Mouse (Mus musculus) ovary, postnatal 14 days (tissue): ENCODE measurements at regions not wholly inside any gene's neighbourhood (a gene's known extent, or its start where the extent isn't known, plus 50 kb on each side); places are given as distances from the start of the nearest gene placed in this dataset.

Experiments
- DNase-seq: peaks from one replicate; pipeline ENCODE4 v3.0.0; 2022; ENCODE audit warnings: low spot score

DNA sequence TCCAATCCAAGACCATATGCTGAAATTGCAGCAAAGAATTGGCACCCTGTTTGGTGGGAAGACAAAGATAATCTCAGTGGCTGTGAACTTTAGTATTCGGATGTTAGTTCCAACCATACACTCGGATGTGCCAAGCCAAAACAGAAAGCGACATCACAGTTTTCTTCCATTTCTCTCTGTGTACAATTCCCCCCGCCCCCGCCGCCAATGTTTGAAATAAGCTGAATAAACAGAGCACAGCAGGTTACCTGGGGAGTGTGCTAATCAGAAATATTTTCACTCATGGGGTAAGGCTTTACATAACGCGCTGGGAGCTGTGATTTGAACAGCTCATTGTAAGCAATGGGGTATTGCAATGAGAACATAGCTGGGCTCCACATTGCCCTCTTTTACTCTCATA is 72.5 kb upstream of the Trpm3 start:
- DNase-seq = no peak

DNA sequence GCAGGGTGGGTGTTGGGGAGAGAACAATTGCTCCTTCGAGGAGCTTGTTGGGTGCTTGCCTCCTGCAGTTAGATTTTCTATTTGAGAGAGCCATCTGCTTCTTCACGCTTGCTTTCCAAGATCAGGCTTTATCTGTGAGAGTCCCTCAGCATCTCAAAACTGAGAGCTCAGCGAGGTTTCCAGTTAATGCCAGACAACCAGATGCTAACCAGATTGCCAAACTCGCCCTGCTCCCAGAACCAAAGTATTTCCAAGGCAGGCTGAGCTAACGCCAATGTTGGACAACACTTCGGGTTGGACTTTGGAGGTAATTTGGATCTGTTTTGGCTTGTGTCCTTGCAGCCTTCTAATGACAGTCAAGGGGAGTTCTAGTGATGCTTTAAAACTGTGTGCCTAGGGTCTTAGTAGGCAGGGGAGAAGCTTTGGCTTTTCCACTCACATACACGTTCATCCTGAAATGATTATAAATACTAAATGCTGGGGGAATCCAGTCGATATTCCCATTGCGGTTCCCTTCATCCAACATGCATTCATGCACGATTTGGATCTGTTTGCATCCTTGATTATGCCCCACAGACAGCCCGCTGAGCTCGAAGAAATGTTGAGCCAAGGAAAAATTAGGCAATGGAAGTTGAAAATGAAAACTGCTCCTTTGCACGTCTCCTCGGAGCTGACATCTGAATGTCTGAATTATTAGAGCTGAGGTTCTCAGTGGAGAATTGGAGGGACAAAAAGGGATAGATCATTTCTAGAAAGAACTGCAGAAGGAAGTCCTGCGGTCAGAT is 68.4 kb upstream of the Trpm3 start:
- DNase-seq = no peak

DNA sequence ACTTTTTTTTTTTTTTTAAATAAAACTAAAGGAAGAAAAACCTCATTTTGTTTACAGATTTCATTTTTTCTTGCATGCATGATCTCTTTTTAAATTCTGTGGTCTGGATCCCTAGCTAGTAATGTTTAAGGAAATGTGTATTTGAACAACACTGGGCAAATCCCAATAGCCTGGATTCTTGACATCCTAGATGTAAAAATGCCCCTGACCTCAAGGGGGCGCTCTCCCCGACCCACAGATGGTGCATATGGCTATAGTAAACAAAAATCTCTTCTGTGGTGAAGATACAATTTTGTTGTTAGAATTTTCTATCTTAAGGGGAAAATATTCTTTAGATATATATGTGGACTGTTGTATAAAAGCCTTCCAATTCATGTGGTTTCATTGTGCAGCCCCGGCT is 67.1 kb upstream of the Trpm3 start:
- DNase-seq = no peak

DNA sequence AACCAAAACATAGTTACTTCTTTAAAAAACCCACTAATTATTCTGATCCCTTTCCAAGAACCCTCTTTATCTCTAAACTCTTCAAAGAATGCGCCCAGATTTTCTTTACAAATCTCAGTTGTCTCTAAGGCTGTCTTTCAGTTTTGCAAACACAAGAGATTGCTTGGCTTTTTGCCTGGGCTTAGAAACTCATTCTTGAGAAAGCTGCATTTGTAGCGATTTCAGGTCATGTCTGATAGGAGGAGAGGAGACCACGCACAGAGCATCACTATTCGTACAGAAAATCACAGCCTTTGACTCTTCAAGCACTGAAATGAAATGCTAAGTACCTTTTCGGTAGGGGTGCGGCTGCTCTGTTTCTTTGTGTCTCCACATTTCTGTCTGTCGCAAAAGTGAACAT is 64.8 kb upstream of the Trpm3 start:
- no peak for DNase-seq

DNA sequence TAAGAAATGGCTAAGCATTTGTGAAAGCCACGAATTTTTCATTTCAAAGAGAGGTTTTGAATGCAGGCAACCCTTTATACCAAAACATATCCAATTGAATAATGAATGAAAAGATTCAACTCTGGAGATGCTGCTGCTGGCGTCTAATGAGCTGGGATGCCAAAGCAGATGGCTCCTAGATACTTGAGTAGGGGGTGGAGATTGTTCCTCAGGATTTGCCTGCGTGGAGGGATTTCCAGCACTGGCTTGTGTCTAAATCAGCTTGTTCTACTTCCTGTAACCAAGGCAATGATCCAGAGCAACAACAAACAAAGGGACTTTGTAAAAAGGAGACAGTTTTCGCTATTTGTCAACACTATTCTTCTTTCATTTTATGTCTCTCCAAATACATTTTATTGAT is 57.4 kb upstream of the Trpm3 start:
- no peak for DNase-seq
